Comparison of ENCODE assay signal across 9 mouse cellular contexts in the genomic region with DNA sequence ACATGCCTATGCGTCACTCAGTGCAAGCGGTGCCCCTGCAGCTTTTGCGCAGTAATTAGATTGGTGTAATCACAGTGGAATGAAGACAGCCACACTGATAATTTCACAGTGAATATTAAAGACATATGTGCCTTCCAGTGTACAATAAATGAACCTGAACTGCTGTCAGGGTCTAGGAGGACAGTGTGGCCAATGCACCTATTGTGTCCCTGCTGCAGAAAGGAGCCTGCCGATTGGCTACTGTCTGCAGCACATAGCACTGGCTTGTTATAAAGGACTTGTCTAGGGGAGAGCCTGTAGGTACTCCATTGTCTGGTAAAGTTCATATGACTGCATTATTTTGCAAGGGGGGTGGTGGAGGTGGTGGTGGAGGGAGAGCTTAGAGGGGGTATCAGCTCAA.
DNase-seq lines count a peak whose midpoint lies in the region; ATAC-seq lines count a peak whose summit lies in the region.
"Had no signal": no experiment of that assay in that cellular context is flagged by ENCODE, and none has a peak within 500 bp of the region (broad histone marks: within the 10 kb centered on the region; RNA-seq: fewer than 3 reads in every experiment).

No protein-coding gene starts in this region.

- no peaks in the 10 kb centered on the region for H3K9me3 ChIP-seq in neural tube, embryonic 11.5 days (ENCODE audit: control insufficient read depth, low read length)

- intact Hi-C loops in left cerebral cortex, postnatal 25 days (cut with DNase I) = loop anchor here (2.0 to 5.0 kb wide), 5 partner anchors 84 to 921 kb away; no protein-coding TSS in a partner anchor

- H3K27me3 ChIP-seq in neural tube, embryonic 11.5 days (ENCODE audit: control insufficient read depth, insufficient read depth, low read length) = no peaks in the 10 kb centered on the region

- H3K4me1 ChIP-seq in neural tube, embryonic 11.5 days (ENCODE audit: control insufficient read depth, insufficient read depth, low read length) = peaks cover 24% of the 10 kb centered on the region

- H3K36me3 ChIP-seq in neural tube, embryonic 11.5 days (ENCODE audit: control insufficient read depth, insufficient read depth, low read length) = no peaks in the 10 kb centered on the region

- 76% methylated on average over 4 of the region's 4 CpGs for WGBS in neural tube, embryonic 11.5 days

- H3K4me2 ChIP-seq in neural tube, embryonic 11.5 days (ENCODE audit: low read depth) = peak overlapping the region; percentile 10; the same call in 1 of the 2 replicates

- peak; percentile 80 for ATAC-seq in neural tube, embryonic 11.5 days (ENCODE audit: insufficient read depth, low FRiP score, low TSS enrichment)
- no peak for ATAC-seq in granulocyte monocyte progenitor cell, adult 5-6 weeks (replicated peaks; ENCODE audit: poor library complexity, severe bottlenecking)

- no peak overlapping the region for H3K4me3 ChIP-seq in neural tube, embryonic 11.5 days (ENCODE audit: low read depth, low read length)

- peak overlapping the region; percentile 87 for H3K27ac ChIP-seq in neural tube, embryonic 11.5 days (ENCODE audit: low read depth, low read length)

- H3K9ac ChIP-seq in neural tube, embryonic 11.5 days (ENCODE audit: low read length) = no peak overlapping the region

- DNase-seq in neural tube, embryonic 11.5 days (ENCODE audit: low spot score) = peak; percentile 44
- no peak for DNase-seq in neural tube, embryonic 10.5 days (ENCODE audit: extremely low spot score, low spot score)
- peak; percentile 22 to 31 for DNase-seq in frontal cortex, postnatal 14 days (ENCODE audit: low spot score in 2 of 2)
- DNase-seq in left cerebral cortex, postnatal 25 days (ENCODE audit: low spot score in 2 of 2) = peak; percentile 58 to 70
- DNase-seq in right cerebral cortex, postnatal 4 days = peak; percentile 28
- no peak for DNase-seq in urinary bladder, postnatal 4 days (ENCODE audit: low spot score in 2 of 2)
- no peak for DNase-seq in c-Kit-positive CD71-positive TER-119-positive erythroid progenitor cells, embryonic 14.5 days (ENCODE audit: low spot score)
- DNase-seq: adrenal gland, adult 2 months had no signal

Comparison
In these comparisons a context has a peak if more than half of its experiments do, and no peak if none do; other contexts are left out.
1. DNase-seq: peak in neural tube, embryonic 11.5 days (single experiment), frontal cortex, postnatal 14 days (2 of 2), left cerebral cortex, postnatal 25 days (2 of 2) and right cerebral cortex, postnatal 4 days (single experiment); none in neural tube, embryonic 10.5 days (single experiment), urinary bladder, postnatal 4 days (0 of 2) and c-Kit-positive CD71-positive TER-119-positive erythroid progenitor cells, embryonic 14.5 days (single experiment).